Mouse (Mus musculus) erythroid progenitor cell, adult 5-6 weeks (primary cell): Measurements from ENCODE around the gene Lmntd1. TPM values are rescaled to one million over a fixed set of nuclear protein-coding genes. Genes with fewer than 3 reads are reported as not detected.

Experiments
- ATAC-seq: replicated peaks from 2 replicates; pipeline ENCODE4 v1.8.0; 2016; ENCODE audit warnings: moderate number of reproducible peaks, mild to moderate bottlenecking, moderate TSS enrichment, inconsistent platforms; ENCODE audit not compliant: poor library complexity, low FRiP score, severe bottlenecking
- total RNA-seq, 2 experiments: library from RNA; stranded (forward) in 1 of 2; stranded (reverse) in 1 of 2; fragments of 150-400 nt in 1 of 2; fragments of 186-747, 209-891 nt in 1 of 2; gene quantifications; 2 replicates each; pipeline versions ENCODE4 v1.2.3 to v1.2.4; 2015 to 2017; ENCODE audit warnings: low replicate concordance in 2 of 2

Lmntd1 gene
- total RNA-seq, 2 experiments from 2014 or later, result not detected

GRCm38 (mm10) chr6:145445811-145446500, 168.2 kb downstream of the Lmntd1 start:
- ATAC-seq, result no peak

- ATAC-seq, result no peak
Measured at GRCm38 (mm10) chr6:145445380-145445779, 168.7 kb downstream of the Lmntd1 start.

GRCm38 (mm10) chr6:145442786-145443185, 171.3 kb downstream of the Lmntd1 start:
- ATAC-seq, result no peak

GRCm38 (mm10) chr6:145441416-145442110, 172.6 kb downstream of the Lmntd1 start:
- ATAC-seq, result no peak

- ATAC-seq, result no peak
Measured at GRCm38 (mm10) chr6:145438851-145439250, 175.3 kb downstream of the Lmntd1 start.

GRCm38 (mm10) chr6:145435764-145436163, 178.4 kb downstream of the Lmntd1 start:
- no peak for ATAC-seq

GRCm38 (mm10) chr6:145435156-145435555, 179.0 kb downstream of the Lmntd1 start:
- ATAC-seq, result no peak

GRCm38 (mm10) chr6:145433897-145434296, 180.2 kb downstream of the Lmntd1 start:
- no peak for ATAC-seq

- ATAC-seq, result no peak
Measured at GRCm38 (mm10) chr6:145432711-145433708, 181.1 kb downstream of the Lmntd1 start.

- no peak for ATAC-seq
Measured at GRCm38 (mm10) chr6:145431747-145432146, 182.4 kb downstream of the Lmntd1 start.

GRCm38 (mm10) chr6:145427411-145427810, 186.7 kb downstream of the Lmntd1 start:
- no peak for ATAC-seq

GRCm38 (mm10) chr6:145426501-145426900, 187.6 kb downstream of the Lmntd1 start:
- ATAC-seq, result no peak

GRCm38 (mm10) chr6:145424156-145424555, 190.0 kb downstream of the Lmntd1 start:
- ATAC-seq, result no peak

GRCm38 (mm10) chr6:145423484-145423883, 190.6 kb downstream of the Lmntd1 start:
- no peak for ATAC-seq

GRCm38 (mm10) chr6:145421666-145422065, 192.5 kb downstream of the Lmntd1 start:
- no peak for ATAC-seq

- no peak for ATAC-seq
Measured at GRCm38 (mm10) chr6:145420407-145420806, 193.7 kb downstream of the Lmntd1 start.

GRCm38 (mm10) chr6:145418856-145419255, 195.3 kb downstream of the Lmntd1 start:
- ATAC-seq, result no peak

GRCm38 (mm10) chr6:145417720-145418440, 196.2 kb downstream of the Lmntd1 start:
- ATAC-seq, result no peak

- no peak for ATAC-seq
Measured at GRCm38 (mm10) chr6:145417014-145417719, 197.0 kb downstream of the Lmntd1 start.
